Mouse (Mus musculus) midbrain, embryonic 16.5 days (tissue): Measurements from ENCODE around the gene Sh3glb2. TPM values are rescaled to one million over a fixed set of nuclear protein-coding genes. Genes with fewer than 3 reads are reported as not detected.
A peak's percentile ranks its signal among the peaks of the same experiment; 100 is the strongest.

ENCODE experiments used
- ATAC-seq: fragments of 200-750 bp; cut with Nextera tagmentation; 2 replicates; pipeline ENCODE4 v1.8.0; 2017; ENCODE audit warnings: moderate TSS enrichment
- H3K27ac ChIP-seq: fragments of 300-500 bp; sonication (generic); 2 replicates; pipeline ENCODE4 v1.5.1; 2014; ENCODE audit warnings: mild to moderate bottlenecking, low read length, mixed read lengths
- H3K27me3 ChIP-seq: fragments of 300-500 bp; sonication (generic); 2 replicates; pipeline ENCODE4 v1.6.1; 2014; ENCODE audit warnings: low read depth, low read length, mixed read lengths; ENCODE audit not compliant: control insufficient read depth, insufficient read depth
- H3K36me3 ChIP-seq: fragments of 300-500 bp; sonication (generic); 2 replicates; pipeline ENCODE4 v1.6.1; 2014; ENCODE audit warnings: mild to moderate bottlenecking, low read length, moderate library complexity, mixed read lengths; ENCODE audit not compliant: control insufficient read depth, insufficient read depth
- H3K4me1 ChIP-seq: fragments of 300-500 bp; sonication (generic); 2 replicates; pipeline ENCODE4 v1.6.1; 2014; ENCODE audit warnings: mild to moderate bottlenecking, low read length, mixed read lengths; ENCODE audit not compliant: control insufficient read depth, insufficient read depth
- H3K4me2 ChIP-seq: fragments of 300-500 bp; sonication (generic); 2 replicates; pipeline ENCODE4 v1.6.1; 2014; ENCODE audit warnings: mild to moderate bottlenecking, low read length, mixed read lengths
- H3K4me3 ChIP-seq: fragments of 300-500 bp; sonication (generic); 2 replicates; pipeline ENCODE4 v1.5.1; 2014; ENCODE audit warnings: low read depth, mild to moderate bottlenecking, low read length, moderate library complexity, mixed read lengths
- H3K9ac ChIP-seq: fragments of 300-500 bp; sonication (generic); 2 replicates; pipeline ENCODE4 v1.6.1; 2014; ENCODE audit warnings: low read depth, low read length, mixed read lengths
- H3K9me3 ChIP-seq: fragments of 300-500 bp; sonication (generic); replicated peaks from 2 replicates; pipeline ENCODE4 v1.6.1; 2014; ENCODE audit warnings: mild to moderate bottlenecking, low read length, mixed read lengths; ENCODE audit not compliant: control insufficient read depth, poor library complexity, severe bottlenecking
- WGBS: fragments of 180-500 bp; shearing (Covaris S2); extraction: QIAGEN DNeasy Blood & Tissue Kit; methylation state at CpG from one replicate; pipeline ENCODE4 v1.1.7; 2014; 5-methylcytosine and 5-hydroxymethylcytosine counted together
- polyA plus RNA-seq: library from polyadenylated mRNA; unstranded; fragments of >200 nt; fragmentation: Nextera tagmentation; extraction: Ambion mirVana; gene quantifications from 2 replicates; pipeline ENCODE4 v1.2.1, GENCODE M21; 2015

Gene Sh3glb2
- polyA plus RNA-seq, 1 experiment from 2014 or later, result 218 TPM

- Histone ChIP-seq H3K36me3 (peaks cover 55% of the 10 kb centered on the region), H3K9me3 (no peaks in the 10 kb centered on the region), H3K4me2 (no peak overlapping the region), H3K4me1 (no peaks in the 10 kb centered on the region), H3K9ac (no peak overlapping the region), H3K27me3 (no peaks in the 10 kb centered on the region), H3K27ac (no peak overlapping the region), H3K4me3 (no peak overlapping the region)
- ATAC-seq, result no peak
- WGBS, result 95% methylated on average over 8 of the region's 8 CpGs
Measured at GRCm38 (mm10) chr2:30371544-30371943, 12.4 kb upstream of the Sh3glb2 start.

DNA sequence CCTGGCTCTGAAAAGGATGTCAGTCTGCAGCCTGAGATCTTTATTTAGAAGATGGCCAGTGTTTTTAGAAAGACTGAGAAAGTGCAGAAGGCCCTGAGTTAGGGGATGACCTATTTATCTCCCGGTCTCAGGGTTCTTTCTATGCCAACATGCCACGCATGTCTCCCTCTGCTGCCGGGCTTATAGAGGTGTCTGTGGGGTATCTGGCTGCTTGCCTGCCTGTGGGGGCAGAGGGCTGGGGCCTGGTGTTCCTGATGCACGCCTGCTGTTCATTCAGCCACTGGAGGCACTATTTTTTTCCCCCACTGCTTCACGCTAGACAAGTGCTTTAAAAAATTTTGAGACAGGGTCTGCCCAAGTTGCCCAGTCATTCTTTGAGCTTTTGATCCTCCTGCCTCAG lies 7.1 kb upstream of the Sh3glb2 start:
- Histone ChIP-seq H3K27me3 (no peaks in the 10 kb centered on the region), H3K4me1 (peaks cover 14% of the 10 kb centered on the region), H3K4me3 (no peak overlapping the region), H3K36me3 (peaks cover 29% of the 10 kb centered on the region), H3K9me3 (no peaks in the 10 kb centered on the region), H3K4me2 (no peak overlapping the region), H3K27ac (no peak overlapping the region), H3K9ac (no peak overlapping the region)
- WGBS, result 71% methylated on average over 5 of the region's 5 CpGs
- no peak for ATAC-seq

DNA sequence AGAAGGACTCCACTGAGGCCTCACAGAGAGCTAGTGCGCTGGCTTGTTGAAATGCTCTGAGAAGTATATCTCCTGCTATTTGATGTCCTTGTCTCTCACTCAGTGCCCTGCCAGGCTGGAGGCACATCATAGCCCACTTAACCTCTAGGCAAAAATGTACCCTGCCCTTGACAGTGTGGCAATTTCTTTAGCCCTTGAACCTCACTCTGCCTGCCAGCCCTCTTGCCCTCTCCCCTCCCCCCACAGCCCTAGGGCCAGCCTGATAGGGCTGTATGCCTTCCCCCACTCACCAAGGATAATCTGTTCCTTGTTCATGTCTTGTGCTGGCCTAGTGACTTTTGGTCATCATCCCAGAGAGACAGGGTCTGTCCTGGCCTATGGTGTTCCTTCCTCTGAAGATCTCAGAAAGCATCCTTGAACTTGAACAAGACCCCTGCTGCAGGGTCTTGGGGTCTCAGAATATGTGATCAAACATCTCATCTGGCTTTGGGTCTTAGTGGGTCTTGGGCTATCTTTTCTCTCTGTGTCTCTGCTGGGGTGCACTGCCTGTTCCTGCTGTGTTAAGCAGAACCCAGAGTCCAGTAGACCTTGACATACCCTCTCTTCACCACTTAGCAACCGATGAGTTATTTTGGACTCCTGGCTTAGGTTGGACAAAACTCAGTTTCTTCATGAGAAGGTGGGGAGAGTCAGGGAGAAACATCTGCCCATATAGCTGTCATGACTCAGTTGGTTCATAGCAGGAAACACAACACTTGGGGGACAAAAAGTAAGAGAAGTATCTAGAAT lies 6.3 kb upstream of the Sh3glb2 start:
- no peaks in the 10 kb centered on the region for H3K27me3 ChIP-seq
- 93% methylated on average over 2 of the region's 2 CpGs for WGBS
- peak overlapping the region; percentile 82; the same call in 1 of the 2 replicates for H3K9ac ChIP-seq

GRCm38 (mm10) chr2:30363773-30364650 lies 4.9 kb upstream of the Sh3glb2 start, which contains the start of gene Miga2:
Gene Miga2 (plus strand): TSS chr2:30364233.
- under 1% methylated on average over 54 of the region's 54 CpGs for WGBS

More for the DNA sequence above, 6.3 kb upstream of the Sh3glb2 start:
- no peaks in the 10 kb centered on the region for H3K9me3 ChIP-seq
- peaks cover 14% of the 10 kb centered on the region for H3K4me1 ChIP-seq
- ATAC-seq, result no peak
- peaks cover 24% of the 10 kb centered on the region for H3K36me3 ChIP-seq
- peak overlapping the region; percentile 71; the same call in 1 of the 2 replicates for H3K4me3 ChIP-seq
- H3K4me2 ChIP-seq, result peak overlapping the region; percentile 88
- H3K27ac ChIP-seq, result no peak overlapping the region

GRCm38 (mm10) chr2:30362865-30363264 lies 3.7 kb upstream of the Sh3glb2 start:
- no peak for ATAC-seq
- WGBS, result 74% methylated on average over 5 of the region's 5 CpGs
- H3K4me2 ChIP-seq, result no peak overlapping the region
- no peaks in the 10 kb centered on the region for H3K27me3 ChIP-seq
- no peaks in the 10 kb centered on the region for H3K9me3 ChIP-seq
- peaks cover 22% of the 10 kb centered on the region for H3K4me1 ChIP-seq
- 0 out of 2 replicates have a peak, but pooled peaks cover 1% of the 10 kb centered on the region for H3K36me3 ChIP-seq
- H3K27ac ChIP-seq, result no peak overlapping the region
- no peak overlapping the region for H3K4me3 ChIP-seq
- H3K9ac ChIP-seq, result no peak overlapping the region

More at GRCm38 (mm10) chr2:30363773-30364650, 4.9 kb upstream of the Sh3glb2 start, which contains the start of gene Miga2:
- Histone ChIP-seq H3K4me2 (peak within 1 kb of the TSS; percentile 88), H3K36me3 (peaks cover 11% of the 10 kb centered on the region), H3K9ac (peak within 1 kb of the TSS; percentile 82), H3K4me3 (peak within 1 kb of the TSS; percentile 71), H3K4me1 (peaks cover 16% of the 10 kb centered on the region), H3K27me3 (no peaks in the 10 kb centered on the region), H3K27ac (peak within 1 kb of the TSS; percentile 80), H3K9me3 (no peaks in the 10 kb centered on the region)
- peak; percentile 98 for ATAC-seq

- no peak for ATAC-seq
- Histone ChIP-seq H3K27ac (no peak overlapping the region), H3K4me1 (peaks cover 31% of the 10 kb centered on the region), H3K27me3 (no peaks in the 10 kb centered on the region), H3K4me3 (no peak overlapping the region), H3K9ac (no peak overlapping the region), H3K9me3 (no peaks in the 10 kb centered on the region), H3K36me3 (no peaks in the 10 kb centered on the region), H3K4me2 (no peak overlapping the region)
- 72% methylated on average over 10 of the region's 10 CpGs for WGBS
Measured at GRCm38 (mm10) chr2:30360626-30361025, 1.5 kb upstream of the Sh3glb2 start.

DNA sequence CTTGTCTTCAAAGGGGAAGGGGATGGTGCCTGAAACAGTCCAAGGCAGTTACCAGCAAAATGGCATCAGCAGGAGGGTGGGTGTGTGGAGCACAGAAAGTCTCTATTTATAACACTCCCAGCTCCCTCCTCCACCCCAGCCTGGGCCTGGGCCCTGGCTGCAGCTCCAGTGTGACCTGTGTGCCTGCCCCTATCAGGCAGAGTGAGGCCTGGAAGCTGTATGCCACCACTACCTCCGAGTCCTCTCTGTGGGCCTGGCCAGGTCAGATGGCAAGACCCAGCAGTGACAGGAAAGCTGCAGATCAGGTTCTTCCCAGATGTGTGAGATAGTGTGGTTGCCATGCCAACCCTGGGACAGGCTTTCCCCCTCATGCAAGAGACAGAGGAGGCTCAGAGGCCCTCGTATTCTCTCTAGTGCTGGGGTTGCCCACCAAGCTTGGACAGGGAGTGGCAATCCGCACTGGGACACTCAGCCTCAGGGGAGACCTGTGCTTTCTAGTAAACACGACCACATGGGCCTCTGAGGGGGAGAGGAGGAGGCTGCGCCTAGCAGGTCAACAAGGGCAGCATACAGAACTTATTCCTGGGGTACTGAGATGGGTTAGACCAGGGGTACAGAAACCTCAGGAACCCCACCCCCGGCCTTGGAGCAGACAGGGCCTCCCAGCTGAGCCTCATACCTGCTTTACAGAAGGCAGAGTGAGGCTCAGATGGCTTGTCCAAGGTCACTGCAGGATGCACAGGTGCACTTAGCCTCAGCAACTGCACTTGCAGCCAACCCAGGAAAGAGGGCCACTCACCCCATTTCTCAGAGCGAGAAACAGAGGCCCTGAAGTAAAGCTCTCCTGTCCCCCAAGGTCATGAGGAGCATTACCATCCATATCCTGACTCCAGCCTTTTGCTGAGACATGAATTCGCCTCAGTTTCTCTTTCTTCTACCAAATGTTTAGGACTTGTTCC lies 1.3 kb downstream of the Sh3glb2 start:
- Histone ChIP-seq H3K27me3 (no peaks in the 10 kb centered on the region), H3K9me3 (no peaks in the 10 kb centered on the region), H3K9ac (peak overlapping the region; percentile 91), H3K4me2 (peak overlapping the region; percentile 63), H3K4me3 (peak overlapping the region; percentile 83), H3K27ac (no peak overlapping the region), H3K4me1 (peaks cover 19% of the 10 kb centered on the region), H3K36me3 (peaks cover 20% of the 10 kb centered on the region; the same call in 1 of the 2 replicates)
- 62% methylated on average over 8 of the region's 8 CpGs for WGBS
- ATAC-seq, result no peak

DNA sequence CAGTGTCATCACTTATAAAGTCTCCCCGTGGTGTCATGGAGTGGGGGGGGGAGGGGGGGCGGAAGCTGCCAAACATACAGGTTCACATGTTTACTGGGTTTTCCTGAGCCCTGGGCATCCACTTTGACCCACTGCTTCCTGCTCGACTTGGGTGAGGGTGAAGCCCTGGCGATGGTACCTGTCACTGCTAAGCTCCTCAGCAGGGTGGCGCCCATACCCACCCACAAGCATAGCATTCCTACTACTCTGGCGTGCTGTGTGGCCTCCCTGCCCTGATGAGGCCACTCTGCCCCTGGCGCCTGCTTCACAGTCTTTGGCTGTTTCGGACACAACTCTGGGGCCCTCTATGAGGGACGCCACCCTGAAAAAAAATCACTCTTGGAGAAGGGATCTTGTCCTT lies 2.2 kb downstream of the Sh3glb2 start:
- Histone ChIP-seq H3K27me3 (no peaks in the 10 kb centered on the region), H3K4me3 (no peak overlapping the region), H3K4me2 (no peak overlapping the region), H3K27ac (no peak overlapping the region), H3K9me3 (no peaks in the 10 kb centered on the region), H3K9ac (no peak overlapping the region), H3K4me1 (peaks cover 19% of the 10 kb centered on the region), H3K36me3 (peaks cover 22% of the 10 kb centered on the region; the same call in 1 of the 2 replicates)
- WGBS, result 66% methylated on average over 9 of the region's 9 CpGs
- no peak for ATAC-seq
